Mouse (Mus musculus) heart, postnatal 25 days (tissue): ENCODE results near the gene Timd2. TPM values are rescaled to one million over a fixed set of nuclear protein-coding genes. Genes with fewer than 3 reads are reported as not detected.
"Not testable (repeated sequence)": the region's sequence is repeated elsewhere in the genome, so short reads cannot be mapped to it uniquely, and the experiment has no call there.

Experiments used
- DNase-seq: peaks from one replicate; pipeline ENCODE4 v3.0.0; 2022; ENCODE audit warnings: low spot score
- intact Hi-C: fragments of 180-260 bp; cut with DNase I; formaldehyde crosslinking; loops from one replicate; pipeline ENCODE4 v1.15.1; 2025
- total RNA-seq, 2 experiments: library from RNA; stranded (reverse); gene quantifications; 2 replicates each; pipeline ENCODE4 v1.2.3; 2021

Gene Timd2
- total RNA-seq, 2 experiments from 2014 or later: not detected

- DNase-seq: no peak
- intact Hi-C loops: no loop called here
Observed at GRCm38 (mm10) chr11:46665599-46666522, 41.0 kb downstream of the Timd2 start.

- intact Hi-C loops: no loop called here
- no peak for DNase-seq
Observed at GRCm38 (mm10) chr11:46663215-46663614, 43.6 kb downstream of the Timd2 start.

GRCm38 (mm10) chr11:46652476-46652875 lies 54.4 kb downstream of the Timd2 start:
- no peak for DNase-seq
- intact Hi-C loops: no loop called here

GRCm38 (mm10) chr11:46649655-46650054 lies 57.2 kb downstream of the Timd2 start:
- intact Hi-C loops: loop anchor here (1.0 kb wide), 1 partner anchor 22 kb away; no protein-coding TSS in a partner anchor
- not testable (repeated sequence) for DNase-seq

GRCm38 (mm10) chr11:46644824-46645223 lies 62.0 kb downstream of the Timd2 start:
- intact Hi-C loops: no loop called here
- DNase-seq: no peak

GRCm38 (mm10) chr11:46636568-46636967 lies 70.3 kb downstream of the Timd2 start:
- intact Hi-C loops: loop anchor here (10.0 kb wide), 1 partner anchor 192 kb away; no protein-coding TSS in a partner anchor
- DNase-seq: no peak

- intact Hi-C loops: loop anchor here (10.0 kb wide), 1 partner anchor 191 kb away; no protein-coding TSS in a partner anchor
- not testable (repeated sequence) for DNase-seq
Observed at GRCm38 (mm10) chr11:46635516-46635915, 71.3 kb downstream of the Timd2 start.

GRCm38 (mm10) chr11:46631635-46632034 lies 75.2 kb downstream of the Timd2 start:
- no peak for DNase-seq
- intact Hi-C loops: loop anchor here (10.0 kb wide), 1 partner anchor 187 kb away; no protein-coding TSS in a partner anchor

GRCm38 (mm10) chr11:46629211-46629795 lies 77.6 kb downstream of the Timd2 start, which contains the start of gene Dppa1:
Gene Dppa1 (minus strand): TSS chr11:46629261.
- intact Hi-C loops: no loop called here
- DNase-seq: no peak

GRCm38 (mm10) chr11:46620414-46621168 lies 86.3 kb downstream of the Timd2 start:
- intact Hi-C loops: no loop called here
- no peak for DNase-seq

- DNase-seq: no peak
- intact Hi-C loops: no loop called here
Observed at GRCm38 (mm10) chr11:46619929-46620328, 86.9 kb downstream of the Timd2 start.

Other genes starting within 250 kb of the Timd2 start
- gene Gm12169, start 182.8 kb downstream of the Timd2 start, total RNA-seq: not detected
- gene BC053393, start 135.5 kb downstream of the Timd2 start, total RNA-seq: not detected
- gene Dppa1, start 77.8 kb downstream of the Timd2 start, total RNA-seq: not detected
- gene Havcr1, start 28.0 kb upstream of the Timd2 start, total RNA-seq: not detected
- 1 to 10 TPM; 1.5 to 1.6 TPM for gene Timd4, start 103.7 kb upstream of the Timd2 start, total RNA-seq